Mouse (Mus musculus): ENCODE data around the gene Pth2.

- TF ChIP-seq CTCF (IDR thresholded peaks at IDR 0.05; ENCODE audit: borderline replicate concordance, insufficient read depth, low read depth, low read length) (no peak), POLR2A (IDR thresholded peaks at IDR 0.05; ENCODE audit: borderline replicate concordance, insufficient read depth, low read length) (no peak)
These were observed 17.7 kb upstream of the Pth2 start for GRCm38 (mm10) chr7:45162996-45163615.
